Mouse (Mus musculus): Measurements from ENCODE around the gene Slc35f6. TPM values are rescaled to one million over a fixed set of nuclear protein-coding genes. Genes with fewer than 3 reads are reported as not detected.

The Slc35f6 gene
- polyA plus RNA-seq, 1 experiment from 2014 or later: 28.7 TPM

GRCm38 (mm10) chr5:30609918-30610645, 37.7 kb upstream of the Slc35f6 start:
- H3K9ac ChIP-seq (ENCODE audit: low read length): no peak overlapping the region
- 82% methylated on average over 8 of the region's 8 CpGs for WGBS

DNA sequence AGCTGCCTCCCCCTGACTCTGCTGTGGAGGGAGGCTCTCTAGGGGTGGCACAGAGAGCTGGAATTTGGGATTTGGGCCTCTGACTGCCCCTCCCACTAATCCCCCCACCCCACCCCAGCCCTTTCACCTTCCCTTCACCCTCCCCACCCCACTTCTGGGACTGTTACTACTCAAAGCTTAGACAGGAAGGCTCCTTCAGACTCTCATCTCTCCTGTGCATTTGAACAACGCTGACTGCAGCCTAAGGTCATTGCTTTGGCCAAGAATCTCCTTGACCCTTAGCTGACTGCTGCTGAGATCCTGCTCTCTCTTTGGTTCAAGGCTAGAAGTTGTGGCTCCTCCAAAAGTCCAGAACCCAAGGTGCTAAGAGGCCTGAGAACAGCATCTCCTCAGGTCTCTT, 36.6 kb upstream of the Slc35f6 start:
- H3K9ac ChIP-seq (ENCODE audit: low read length): no peak overlapping the region
- WGBS: 68% methylated on average over 1 of the region's 1 CpGs
- H3K4me2 ChIP-seq (ENCODE audit: low read depth): no peak overlapping the region
- no peak overlapping the region for H3K27ac ChIP-seq (ENCODE audit: low read depth, low read length)
- H3K27me3 ChIP-seq (ENCODE audit: control insufficient read depth, insufficient read depth, low read length): no peaks in the 10 kb centered on the region
- no peaks in the 10 kb centered on the region for H3K4me1 ChIP-seq (ENCODE audit: control insufficient read depth, insufficient read depth, low read length)
- DNase-seq (ENCODE audit: low spot score): no peak
- H3K4me3 ChIP-seq (ENCODE audit: low read depth, low read length): no peak overlapping the region
- ATAC-seq (ENCODE audit: insufficient read depth, low FRiP score, low TSS enrichment): no peak
- no peaks in the 10 kb centered on the region for H3K36me3 ChIP-seq (ENCODE audit: control insufficient read depth, insufficient read depth, low read length)
- H3K9me3 ChIP-seq (ENCODE audit: control insufficient read depth, low read length): no peaks in the 10 kb centered on the region

More at GRCm38 (mm10) chr5:30609918-30610645, 37.7 kb upstream of the Slc35f6 start:
- no peak overlapping the region for H3K4me3 ChIP-seq (ENCODE audit: low read depth, low read length)
- H3K27me3 ChIP-seq (ENCODE audit: control insufficient read depth, insufficient read depth, low read length): no peaks in the 10 kb centered on the region
- no peak overlapping the region for H3K27ac ChIP-seq (ENCODE audit: low read depth, low read length)
- H3K9me3 ChIP-seq (ENCODE audit: control insufficient read depth, low read length): no peaks in the 10 kb centered on the region
- DNase-seq (ENCODE audit: low spot score): no peak
- H3K4me2 ChIP-seq (ENCODE audit: low read depth): no peak overlapping the region
- H3K4me1 ChIP-seq (ENCODE audit: control insufficient read depth, insufficient read depth, low read length): no peaks in the 10 kb centered on the region
- no peak for ATAC-seq (ENCODE audit: insufficient read depth, low FRiP score, low TSS enrichment)
- H3K36me3 ChIP-seq (ENCODE audit: control insufficient read depth, insufficient read depth, low read length): no peaks in the 10 kb centered on the region

DNA sequence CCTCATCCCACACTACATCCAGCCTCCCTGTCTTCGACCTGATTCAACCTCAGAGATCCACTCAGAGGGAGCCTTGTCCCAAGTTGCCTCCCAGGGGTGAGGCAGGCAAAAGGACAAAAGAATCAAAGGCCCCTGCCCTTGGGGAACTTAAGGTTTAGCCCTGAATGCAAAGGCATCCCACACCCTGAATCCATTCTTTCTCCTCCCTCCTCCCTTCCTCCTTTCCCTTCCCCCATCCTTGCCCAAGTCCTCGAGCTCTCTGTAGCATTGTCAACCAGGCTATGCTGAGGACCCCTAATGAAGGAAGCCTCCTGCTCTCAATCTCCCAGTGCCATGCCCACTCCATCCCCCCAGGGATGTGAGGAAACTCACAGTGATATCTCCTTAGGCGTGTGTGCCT, 36.0 kb upstream of the Slc35f6 start:
- no peak for DNase-seq (ENCODE audit: low spot score)
- H3K9ac ChIP-seq (ENCODE audit: low read length): no peak overlapping the region
- H3K4me2 ChIP-seq (ENCODE audit: low read depth): no peak overlapping the region
- ATAC-seq (ENCODE audit: insufficient read depth, low FRiP score, low TSS enrichment): no peak
- H3K27ac ChIP-seq (ENCODE audit: low read depth, low read length): no peak overlapping the region
- no peaks in the 10 kb centered on the region for H3K27me3 ChIP-seq (ENCODE audit: control insufficient read depth, insufficient read depth, low read length)
- no peak overlapping the region for H3K4me3 ChIP-seq (ENCODE audit: low read depth, low read length)
- no peaks in the 10 kb centered on the region for H3K9me3 ChIP-seq (ENCODE audit: control insufficient read depth, low read length)
- WGBS: 41% methylated on average over 3 of the region's 3 CpGs
- no peaks in the 10 kb centered on the region for H3K4me1 ChIP-seq (ENCODE audit: control insufficient read depth, insufficient read depth, low read length)
- H3K36me3 ChIP-seq (ENCODE audit: control insufficient read depth, insufficient read depth, low read length): no peaks in the 10 kb centered on the region

- ATAC-seq (ENCODE audit: insufficient read depth, low FRiP score, low TSS enrichment) (no peak), DNase-seq (ENCODE audit: low spot score) (no peak)
- Histone ChIP-seq H3K4me3 (ENCODE audit: low read depth, low read length) (no peak overlapping the region), H3K9me3 (ENCODE audit: control insufficient read depth, low read length) (no peaks in the 10 kb centered on the region), H3K4me1 (ENCODE audit: control insufficient read depth, insufficient read depth, low read length) (no peaks in the 10 kb centered on the region), H3K36me3 (ENCODE audit: control insufficient read depth, insufficient read depth, low read length) (no peaks in the 10 kb centered on the region), H3K9ac (ENCODE audit: low read length) (no peak overlapping the region), H3K27me3 (ENCODE audit: control insufficient read depth, insufficient read depth, low read length) (no peaks in the 10 kb centered on the region), H3K4me2 (ENCODE audit: low read depth) (no peak overlapping the region), H3K27ac (ENCODE audit: low read depth, low read length) (no peak overlapping the region)
- 85% methylated on average over 4 of the region's 4 CpGs for WGBS
Measured at GRCm38 (mm10) chr5:30612575-30612974, 35.2 kb upstream of the Slc35f6 start.

DNA sequence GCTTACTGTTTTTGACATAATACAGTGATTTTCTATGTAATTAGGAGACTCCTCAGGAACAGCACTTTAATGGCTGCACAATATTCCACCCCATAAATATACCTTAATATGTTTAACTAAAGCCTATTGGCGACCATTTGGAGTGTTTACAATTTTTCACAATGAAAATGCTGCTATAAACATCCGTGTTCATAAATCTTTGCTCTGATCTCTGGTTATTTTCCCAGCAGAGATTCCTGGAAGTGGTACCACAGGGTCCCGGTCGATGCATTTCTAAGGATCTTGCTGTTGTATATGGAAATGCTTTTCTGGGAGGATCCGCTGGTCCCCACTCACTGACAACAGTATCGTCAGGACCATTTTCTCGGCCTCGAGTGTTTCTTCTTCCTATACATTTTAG, 34.5 kb upstream of the Slc35f6 start:
- Histone ChIP-seq H3K4me2 (ENCODE audit: low read depth) (no peak overlapping the region), H3K27me3 (ENCODE audit: control insufficient read depth, insufficient read depth, low read length) (no peaks in the 10 kb centered on the region), H3K27ac (ENCODE audit: low read depth, low read length) (no peak overlapping the region), H3K36me3 (ENCODE audit: control insufficient read depth, insufficient read depth, low read length) (no peaks in the 10 kb centered on the region), H3K4me3 (ENCODE audit: low read depth, low read length) (no peak overlapping the region), H3K9me3 (ENCODE audit: control insufficient read depth, low read length) (no peaks in the 10 kb centered on the region), H3K4me1 (ENCODE audit: control insufficient read depth, insufficient read depth, low read length) (no peaks in the 10 kb centered on the region), H3K9ac (ENCODE audit: low read length) (no peak overlapping the region)
- WGBS: 86% methylated on average over 8 of the region's 8 CpGs
- DNase-seq (ENCODE audit: low spot score): no peak
- ATAC-seq (ENCODE audit: insufficient read depth, low FRiP score, low TSS enrichment): no peak

- DNase-seq (ENCODE audit: low spot score) (no peak), ATAC-seq (ENCODE audit: insufficient read depth, low FRiP score, low TSS enrichment) (no peak)
- no peaks in the 10 kb centered on the region for H3K27me3 ChIP-seq (ENCODE audit: control insufficient read depth, insufficient read depth, low read length)
- no peak overlapping the region for H3K9ac ChIP-seq (ENCODE audit: low read length)
- H3K4me2 ChIP-seq (ENCODE audit: low read depth): no peak overlapping the region
- H3K4me1 ChIP-seq (ENCODE audit: control insufficient read depth, insufficient read depth, low read length): no peaks in the 10 kb centered on the region
- WGBS: 50% methylated on average over 1 of the region's 1 CpGs
- H3K4me3 ChIP-seq (ENCODE audit: low read depth, low read length): no peak overlapping the region
- H3K36me3 ChIP-seq (ENCODE audit: control insufficient read depth, insufficient read depth, low read length): no peaks in the 10 kb centered on the region
- H3K9me3 ChIP-seq (ENCODE audit: control insufficient read depth, low read length): no peaks in the 10 kb centered on the region
- no peak overlapping the region for H3K27ac ChIP-seq (ENCODE audit: low read depth, low read length)
Measured at GRCm38 (mm10) chr5:30614221-30614620, 33.5 kb upstream of the Slc35f6 start.

DNA sequence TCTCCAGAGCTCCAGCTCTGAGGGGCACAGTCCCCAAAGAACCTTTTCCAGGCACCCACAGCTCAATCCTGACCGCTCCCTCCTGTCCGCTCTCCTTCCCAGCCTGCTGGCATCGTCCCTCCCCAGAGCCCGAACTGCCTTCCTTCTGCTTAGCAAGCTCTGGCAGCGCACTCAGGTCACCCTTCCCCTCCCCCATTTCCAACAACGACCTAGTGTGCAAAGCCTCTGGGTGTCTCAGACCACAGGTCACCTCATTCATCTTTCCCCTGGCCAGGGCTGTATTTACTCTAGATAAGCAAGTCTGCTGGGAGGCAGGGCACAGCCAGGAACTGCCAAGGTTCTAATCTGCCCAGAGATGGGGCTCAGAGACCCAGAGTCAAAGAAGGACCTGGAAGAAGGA, 32.3 kb upstream of the Slc35f6 start:
- ATAC-seq (ENCODE audit: insufficient read depth, low FRiP score, low TSS enrichment) (no peak), DNase-seq (ENCODE audit: low spot score) (no peak)
- no peak overlapping the region for H3K4me2 ChIP-seq (ENCODE audit: low read depth)
- no peak overlapping the region for H3K27ac ChIP-seq (ENCODE audit: low read depth, low read length)
- H3K9ac ChIP-seq (ENCODE audit: low read length): no peak overlapping the region
- no peaks in the 10 kb centered on the region for H3K27me3 ChIP-seq (ENCODE audit: control insufficient read depth, insufficient read depth, low read length)
- no peaks in the 10 kb centered on the region for H3K9me3 ChIP-seq (ENCODE audit: control insufficient read depth, low read length)
- H3K4me3 ChIP-seq (ENCODE audit: low read depth, low read length): no peak overlapping the region
- no peaks in the 10 kb centered on the region for H3K36me3 ChIP-seq (ENCODE audit: control insufficient read depth, insufficient read depth, low read length)
- 58% methylated on average over 6 of the region's 6 CpGs for WGBS
- no peaks in the 10 kb centered on the region for H3K4me1 ChIP-seq (ENCODE audit: control insufficient read depth, insufficient read depth, low read length)

DNA sequence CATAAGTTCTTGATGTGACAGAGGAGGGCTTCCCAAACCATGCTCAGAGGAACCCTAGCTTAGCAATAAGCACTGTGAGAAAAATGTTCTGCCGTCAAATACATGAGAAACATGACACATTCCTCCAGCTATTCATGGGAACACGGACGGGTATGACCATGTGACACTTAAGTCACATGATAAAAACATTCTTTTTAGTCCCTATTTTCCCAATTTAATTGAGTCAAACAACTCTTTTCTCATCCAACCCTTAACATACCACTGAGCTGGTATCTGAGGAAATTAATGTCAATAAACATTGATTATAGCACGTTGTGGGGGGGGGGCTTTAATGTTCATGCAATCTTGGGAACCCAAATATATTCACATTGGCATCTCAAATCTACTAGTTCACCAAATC, 31.9 kb upstream of the Slc35f6 start:
- Histone ChIP-seq H3K36me3 (ENCODE audit: control insufficient read depth, insufficient read depth, low read length) (no peaks in the 10 kb centered on the region), H3K4me3 (ENCODE audit: low read depth, low read length) (no peak overlapping the region), H3K27ac (ENCODE audit: low read depth, low read length) (no peak overlapping the region), H3K4me1 (ENCODE audit: control insufficient read depth, insufficient read depth, low read length) (no peaks in the 10 kb centered on the region), H3K4me2 (ENCODE audit: low read depth) (no peak overlapping the region), H3K9me3 (ENCODE audit: control insufficient read depth, low read length) (no peaks in the 10 kb centered on the region), H3K9ac (ENCODE audit: low read length) (no peak overlapping the region), H3K27me3 (ENCODE audit: control insufficient read depth, insufficient read depth, low read length) (no peaks in the 10 kb centered on the region)
- no peak for ATAC-seq (ENCODE audit: insufficient read depth, low FRiP score, low TSS enrichment)
- WGBS: 83% methylated on average over 4 of the region's 4 CpGs
- DNase-seq (ENCODE audit: low spot score): no peak

DNA sequence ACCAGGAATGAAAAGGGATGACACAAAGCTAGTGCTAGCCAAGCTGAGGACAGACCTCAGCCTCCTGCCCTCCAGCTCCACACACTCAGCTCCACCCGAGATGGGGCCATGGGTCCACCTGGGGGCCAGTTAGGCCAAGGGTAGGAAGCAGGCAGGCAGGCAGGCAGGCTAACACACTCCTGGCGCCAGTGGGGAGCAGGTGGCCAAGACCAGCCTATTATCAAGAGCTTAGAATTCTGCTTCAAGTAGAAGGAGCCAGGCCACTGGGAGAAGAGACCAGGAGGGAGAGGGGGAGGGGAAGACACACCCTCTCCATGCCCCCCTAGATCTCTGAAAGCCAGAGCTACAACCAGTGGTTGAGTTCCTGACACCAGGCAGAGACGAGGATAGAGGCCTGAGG, 31.1 kb upstream of the Slc35f6 start:
- Histone ChIP-seq H3K9me3 (ENCODE audit: control insufficient read depth, low read length) (no peaks in the 10 kb centered on the region), H3K9ac (ENCODE audit: low read length) (no peak overlapping the region), H3K27me3 (ENCODE audit: control insufficient read depth, insufficient read depth, low read length) (peaks cover 7% of the 10 kb centered on the region), H3K27ac (ENCODE audit: low read depth, low read length) (no peak overlapping the region), H3K4me1 (ENCODE audit: control insufficient read depth, insufficient read depth, low read length) (no peaks in the 10 kb centered on the region), H3K4me2 (ENCODE audit: low read depth) (no peak overlapping the region), H3K36me3 (ENCODE audit: control insufficient read depth, insufficient read depth, low read length) (no peaks in the 10 kb centered on the region), H3K4me3 (ENCODE audit: low read depth, low read length) (no peak overlapping the region)
- WGBS: 20% methylated on average over 3 of the region's 3 CpGs
- ATAC-seq (ENCODE audit: insufficient read depth, low FRiP score, low TSS enrichment) (no peak), DNase-seq (ENCODE audit: low spot score) (no peak)

Data from neural tube, embryonic 11.5 days (tissue).